Comparison of ENCODE assay signal across 11 mouse cellular contexts in the genomic region with DNA sequence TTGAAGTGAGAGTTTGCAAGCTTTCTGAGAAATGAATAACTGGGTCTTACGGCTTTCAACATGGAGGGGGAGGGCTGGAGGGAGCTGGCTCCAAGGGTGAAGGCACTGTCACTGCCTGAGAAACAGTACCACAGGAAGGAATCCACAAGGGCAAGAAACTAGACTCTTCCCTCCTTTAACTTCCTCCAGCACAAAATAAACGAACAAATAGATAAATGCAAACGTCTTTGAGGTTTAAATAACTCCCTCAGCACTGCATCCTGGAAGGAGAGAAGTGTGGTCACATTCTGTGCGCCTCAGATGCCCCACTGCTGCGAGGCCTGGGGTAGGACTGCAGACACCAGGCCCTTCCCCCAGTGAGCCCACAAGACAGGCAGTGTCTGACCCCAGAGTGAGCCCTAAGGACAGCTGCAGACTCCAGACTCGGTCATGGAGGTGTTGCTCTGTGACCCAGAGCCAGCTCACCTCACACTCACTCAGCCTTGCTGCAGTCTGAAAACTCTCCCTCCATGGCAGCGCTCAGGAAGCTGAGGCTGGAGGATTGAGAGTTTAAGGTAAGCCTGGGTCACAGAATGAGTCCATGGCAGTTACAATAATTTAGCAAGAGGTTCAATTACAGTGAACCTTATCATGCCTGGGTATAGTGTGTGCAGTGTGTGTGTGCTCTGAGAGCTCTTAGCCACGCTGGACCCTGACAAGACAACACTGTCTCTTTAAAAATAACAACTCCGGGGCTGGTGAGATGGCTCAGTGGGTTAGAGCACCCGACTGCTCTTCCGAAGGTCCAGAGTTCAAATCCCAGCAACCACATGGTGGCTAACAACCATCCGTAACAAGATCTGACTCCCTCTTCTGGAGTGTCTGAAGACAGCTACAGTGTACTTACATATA. TPM values are rescaled to one million over a fixed set of nuclear protein-coding genes. Genes with fewer than 3 reads are reported as not detected.
DNase-seq lines count a peak whose midpoint lies in the region; ATAC-seq and TF ChIP-seq lines count a peak whose summit lies in the region.
"Had no signal": no experiment of that assay in that cellular context is flagged by ENCODE, and none has a peak within 500 bp of the region (broad histone marks: within the 10 kb centered on the region; RNA-seq: fewer than 3 reads in every experiment).

No protein-coding gene starts in this region.

- no peak overlapping the region for H3K4me3 ChIP-seq in kidney, embryonic 15.5 days (replicated peaks)
- H3K4me3 ChIP-seq in CH12.LX (replicated peaks in 1 of 3; ENCODE audit: low read depth in 2 of 3, low read length in 2 of 3, poor library complexity in 1 of 3), result peak overlapping the region in 2 of 3 experiments; percentile 21 to 46
- no peak overlapping the region for H3K4me3 ChIP-seq in liver, embryonic 12.5 days

- TF ChIP-seq RAD21 in CH12.LX (IDR thresholded peaks at IDR 0.05; ENCODE audit: low read depth, low read length), result no peak

- no peak for TF ChIP-seq CTCF in CH12.LX (conservative IDR thresholded peaks at IDR 0.05 in 1 of 2, IDR thresholded peaks at IDR 0.05 in 1 of 2; ENCODE audit: low read depth in 2 of 2, low read length in 2 of 2)

- H3K27ac ChIP-seq in kidney, embryonic 15.5 days, result peak overlapping the region; percentile 81
- peak overlapping the region; percentile 100 for H3K27ac ChIP-seq in CH12.LX (ENCODE audit: insufficient read depth, low read depth)
- peak overlapping the region; percentile 97 for H3K27ac ChIP-seq in liver, embryonic 12.5 days

- in situ Hi-C loops in CH12.LX (cut with MboI; ENCODE audit: low pct_ligation_motif_present, low pct_unique_long_range_greater_than_20kb, low sequenced_read_pairs), result loop anchor here (25.0 kb wide), 1 partner anchor 259 kb away; a partner anchor contains a TSS

- dilution Hi-C loops in CH12.LX (cut with MboI; ENCODE audit: extremely low pct_ligation_motif_present, extremely low pct_unique_long_range_greater_than_20kb, low sequenced_read_pairs), result no loop called here

- ATAC-seq in kidney, embryonic 15.5 days (replicated peaks; ENCODE audit: low FRiP score), result no peak
- no peak for ATAC-seq in liver, embryonic 12.5 days
- ATAC-seq: activated CD4-positive, CD25-positive, alpha-beta regulatory T cell, adult 4 months; forebrain, postnatal 0 days had no signal

- no peak overlapping the region for H3K4me2 ChIP-seq in kidney, embryonic 15.5 days
- peak overlapping the region; percentile 91 for H3K4me2 ChIP-seq in CH12.LX (ENCODE audit: insufficient read depth, low read depth, poor library complexity, severe bottlenecking)
- H3K4me2 ChIP-seq in liver, embryonic 12.5 days, result peak overlapping the region; percentile 96

- TF ChIP-seq EP300 in CH12.LX (IDR thresholded peaks at IDR 0.05; ENCODE audit: low read length), result peak; percentile 33; the same call in 1 of the 2 replicates

- no peak for DNase-seq in kidney, postnatal 14 days
- DNase-seq in A20 (ENCODE audit: low read depth, low spot score) (peak; percentile 79), CH12.LX (ENCODE audit: extremely low read depth) (no peak)
- no peak for DNase-seq in adrenal gland, postnatal 14 days
- DNase-seq in adrenal gland, adult 2 months, result no peak
- DNase-seq: cerebellum, adult 9-11 months; forebrain, postnatal 0 days; kidney, adult 8-10 months had no signal

- H3K9me3 ChIP-seq in kidney, embryonic 15.5 days (replicated peaks), result no peaks in the 10 kb centered on the region
- H3K9me3 ChIP-seq in CH12.LX (replicated peaks; ENCODE audit: low read length), result no peaks in the 10 kb centered on the region
- H3K9me3 ChIP-seq in liver, embryonic 12.5 days (replicated peaks), result no peaks in the 10 kb centered on the region

- no peak overlapping the region for H3K9ac ChIP-seq in kidney, embryonic 15.5 days
- H3K9ac ChIP-seq in CH12.LX (ENCODE audit: insufficient read depth, low read depth), result peak overlapping the region; percentile 39; the same call in 1 of the 2 replicates
- H3K9ac ChIP-seq in liver, embryonic 12.5 days, result peak overlapping the region; percentile 44
- H3K9ac ChIP-seq: forebrain, postnatal 0 days had no signal

- no peaks in the 10 kb centered on the region for H3K27me3 ChIP-seq in kidney, embryonic 15.5 days
- H3K27me3 ChIP-seq in CH12.LX (replicated peaks), result no peaks in the 10 kb centered on the region
- no peaks in the 10 kb centered on the region for H3K27me3 ChIP-seq in liver, embryonic 12.5 days (replicated peaks)

- H3K36me3 ChIP-seq in kidney, embryonic 15.5 days, result peaks cover 7% of the 10 kb centered on the region; the same call in 1 of the 2 replicates
- H3K36me3 ChIP-seq in CH12.LX (replicated peaks in 1 of 2; ENCODE audit: control insufficient read depth in 1 of 2, insufficient read depth in 1 of 2, low read length in 1 of 2), result peaks cover 0 to 23% of the 10 kb centered on the region in 2 experiments
- H3K36me3 ChIP-seq in liver, embryonic 12.5 days, result peaks cover 39% of the 10 kb centered on the region

- H3K4me1 ChIP-seq in kidney, embryonic 15.5 days, result peaks cover 60% of the 10 kb centered on the region
- H3K4me1 ChIP-seq in CH12.LX (ENCODE audit: control insufficient read depth in 1 of 2, insufficient read depth in 2 of 2), result peaks cover 44 to 81% of the 10 kb centered on the region in 2 experiments
- H3K4me1 ChIP-seq in liver, embryonic 12.5 days, result peaks cover 98% of the 10 kb centered on the region

- peaks cover 30% of the 10 kb centered on the region for H3K79me2 ChIP-seq in CH12.LX (replicated peaks; ENCODE audit: control insufficient read depth, extremely low read depth, insufficient read depth, poor library complexity, severe bottlenecking)

- 43% methylated on average over 12 of the region's 12 CpGs for WGBS in kidney, embryonic 15.5 days
- WGBS in liver, embryonic 12.5 days (ENCODE audit: insufficient replicate concordance), result 38% methylated on average over 12 of the region's 12 CpGs

- TF ChIP-seq POLR2A in CH12.LX (IDR thresholded peaks at IDR 0.05; ENCODE audit: low read depth, low read length), result peak; percentile 6; the same call in 1 of the 2 replicates

TF ChIP-seq in CH12.LX, 34 proteins besides CTCF, POLR2A, EP300 and RAD21 (continues in another document):
- no peak for TF ChIP-seq USF1 (IDR thresholded peaks at IDR 0.05; ENCODE audit: low read depth, low read length)
- TF ChIP-seq TBP (conservative IDR thresholded peaks at IDR 0.05; ENCODE audit: low read depth, low read length), result peak; percentile 74
- no peak for TF ChIP-seq NELFE (IDR thresholded peaks at IDR 0.05; ENCODE audit: low read depth, low read length)
- 0 out of 2 replicates have a peak, but pooled peaks have one; percentile 44 for TF ChIP-seq MEF2A (IDR thresholded peaks at IDR 0.05; ENCODE audit: borderline replicate concordance, low read depth, low read length)
- no peak for TF ChIP-seq NRF1 (IDR thresholded peaks at IDR 0.05; ENCODE audit: low read depth, low read length)
- TF ChIP-seq KAT2A (IDR thresholded peaks at IDR 0.05; ENCODE audit: insufficient replicate concordance, low read length), result no peak
- no peak for TF ChIP-seq ZKSCAN1 (IDR thresholded peaks at IDR 0.05; ENCODE audit: borderline replicate concordance, low read depth, low read length)

RNA-seq across cellular contexts. Expression of a gene that starts 5.0 kb away (rescaled TPM):
- polyA plus RNA-seq in kidney, embryonic 15.5 days (2015; fragmentation: Nextera tagmentation; extraction: Ambion mirVana), result 37.7 and 41.5 TPM in 2 replicates
- total RNA-seq in CH12.LX (2012; rRNA removed), result 56.9 and 71.7 TPM in 2 replicates
- 65.2 and 71.4 TPM in 2 replicates for total RNA-seq in CH12.LX (2014; rRNA removed)
- 75.0 and 84.2 TPM in 2 replicates for polyA plus RNA-seq in CH12.LX (2012; ENCODE audit: insufficient read length, low read depth)
- polyA plus RNA-seq in liver, embryonic 12.5 days (2016; fragmentation: Nextera tagmentation; extraction: Ambion mirVana), result 43.9 and 45.3 TPM in 2 replicates
- 12.8 and 24.1 TPM in 2 replicates for total RNA-seq in adrenal gland, postnatal 14 days (2021)
- total RNA-seq in adrenal gland, adult 2 months (2021), result 10 to 100 TPM; 18.0 to 19.4 TPM
- polyA plus RNA-seq in adrenal gland, adult 2 months (2012; rRNA removed), result 22.5 and 27.1 TPM in 2 replicates

RNA-seq across cellular contexts. Expression of a gene that starts 5.2 kb away (rescaled TPM):
- polyA plus RNA-seq in kidney, embryonic 15.5 days (2015; fragmentation: Nextera tagmentation; extraction: Ambion mirVana), result 22.8 and 26.2 TPM in 2 replicates
- total RNA-seq in CH12.LX (2012; rRNA removed) (8.1 and 9.6 TPM in 2 replicates), CH12.LX (2014; rRNA removed) (2.7 and 4.3 TPM in 2 replicates)
- polyA plus RNA-seq in CH12.LX (2012; ENCODE audit: insufficient read length, low read depth), result 5.9 TPM in 2 replicates
- polyA plus RNA-seq in liver, embryonic 12.5 days (2016; fragmentation: Nextera tagmentation; extraction: Ambion mirVana), result 10.1 and 10.6 TPM in 2 replicates
- 12.1 and 12.6 TPM in 2 replicates for total RNA-seq in adrenal gland, postnatal 14 days (2021)
- total RNA-seq in adrenal gland, adult 2 months (2021), result 10 to 100 TPM; 13.2 to 21.2 TPM
- 73.3 and 74.3 TPM in 2 replicates for polyA plus RNA-seq in adrenal gland, adult 2 months (2012; rRNA removed)

RNA-seq across cellular contexts. Expression of a gene that starts 18.8 kb away (rescaled TPM):
- polyA plus RNA-seq in kidney, embryonic 15.5 days (2015; fragmentation: Nextera tagmentation; extraction: Ambion mirVana), result 95.3 and 103 TPM in 2 replicates
- total RNA-seq in CH12.LX (2012; rRNA removed) (91.5 and 110 TPM in 2 replicates), CH12.LX (2014; rRNA removed) (121 and 138 TPM in 2 replicates)
- polyA plus RNA-seq in CH12.LX (2012; ENCODE audit: insufficient read length, low read depth), result 175 and 199 TPM in 2 replicates
- polyA plus RNA-seq in liver, embryonic 12.5 days (2016; fragmentation: Nextera tagmentation; extraction: Ambion mirVana), result 124 and 125 TPM in 2 replicates
- 224 and 226 TPM in 2 replicates for total RNA-seq in adrenal gland, postnatal 14 days (2021)
- total RNA-seq in adrenal gland, adult 2 months (2021), result 100 to 1,000 TPM; 185 to 189 TPM
- polyA plus RNA-seq in adrenal gland, adult 2 months (2012; rRNA removed), result 427 and 546 TPM in 2 replicates

RNA-seq across cellular contexts. Expression of a gene that starts 39.9 kb away (rescaled TPM):
- polyA plus RNA-seq in kidney, embryonic 15.5 days (2015; fragmentation: Nextera tagmentation; extraction: Ambion mirVana), result 78.6 and 83.2 TPM in 2 replicates
- total RNA-seq in CH12.LX (2012; rRNA removed), result 19.3 and 26.2 TPM in 2 replicates
- 10.0 and 11.1 TPM in 2 replicates for total RNA-seq in CH12.LX (2014; rRNA removed)
- polyA plus RNA-seq in CH12.LX (2012; ENCODE audit: insufficient read length, low read depth), result 18.8 and 19.4 TPM in 2 replicates
- polyA plus RNA-seq in liver, embryonic 12.5 days (2016; fragmentation: Nextera tagmentation; extraction: Ambion mirVana), result 26.0 and 27.3 TPM in 2 replicates
- total RNA-seq in adrenal gland, postnatal 14 days (2021), result 53.5 and 58.0 TPM in 2 replicates
- 10 to 100 TPM; 54.1 to 73.9 TPM for total RNA-seq in adrenal gland, adult 2 months (2021)
- 165 and 166 TPM in 2 replicates for polyA plus RNA-seq in adrenal gland, adult 2 months (2012; rRNA removed)

RNA-seq across cellular contexts. Expression of a gene that starts 45.3 kb away (rescaled TPM):
- polyA plus RNA-seq in kidney, embryonic 15.5 days (2015; fragmentation: Nextera tagmentation; extraction: Ambion mirVana), result 68.1 and 70.9 TPM in 2 replicates
- 48.1 and 49.4 TPM in 2 replicates for total RNA-seq in CH12.LX (2012; rRNA removed)
- total RNA-seq in CH12.LX (2014; rRNA removed), result 24.2 and 28.4 TPM in 2 replicates
- polyA plus RNA-seq in CH12.LX (2012; ENCODE audit: insufficient read length, low read depth), result 46.5 and 57.0 TPM in 2 replicates
- polyA plus RNA-seq in liver, embryonic 12.5 days (2016; fragmentation: Nextera tagmentation; extraction: Ambion mirVana), result 36.5 and 38.2 TPM in 2 replicates
- 80.3 and 85.6 TPM in 2 replicates for total RNA-seq in adrenal gland, postnatal 14 days (2021)
- 100 to 1,000 TPM in 1 of 2 experiments, 10 to 100 TPM in 1; 85.6 to 104 TPM for total RNA-seq in adrenal gland, adult 2 months (2021)
- polyA plus RNA-seq in adrenal gland, adult 2 months (2012; rRNA removed), result 98.1 and 131 TPM in 2 replicates

Comparison
In these comparisons a context has a peak if more than half of its experiments do, and no peak if none do; other contexts are left out.
1. H3K4me3 ChIP-seq: peak in CH12.LX (2 of 3); none in kidney, embryonic 15.5 days (single experiment) and liver, embryonic 12.5 days (single experiment).
2. Peak in every context shown above with its lines, with median percentiles within 50 percentile points of each other: H3K27ac ChIP-seq.